Mouse (Mus musculus): ENCODE results near the gene Lsamp.

- TF ChIP-seq CTCF (IDR thresholded peaks at IDR 0.05) (no peak), EP300 (IDR thresholded peaks at IDR 0.05) (no peak)
Measured at GRCm38 (mm10) chr16:40011106-40011505, 26.9 kb downstream of the Lsamp start.
